Mouse (Mus musculus) lung, embryonic 15.5 days (tissue): ENCODE measurements around the gene Trim63. TPM values are rescaled to one million over a fixed set of nuclear protein-coding genes. Genes with fewer than 3 reads are reported as not detected.
"Not testable (repeated sequence)": the region's sequence is repeated elsewhere in the genome, so short reads cannot be mapped to it uniquely, and the experiment has no call there.

Experiments
- ATAC-seq: fragments of 200-750 bp; cut with Nextera tagmentation; 2 replicates; pipeline ENCODE4 v1.8.0; 2017; ENCODE audit warnings: moderate number of reproducible peaks, borderline replicate concordance; ENCODE audit not compliant: low FRiP score, low TSS enrichment; ENCODE audit errors: extremely low read depth
- H3K27ac ChIP-seq: fragments of 300-500 bp; sonication (generic); 2 replicates; pipeline ENCODE4 v1.5.1; 2015; ENCODE audit warnings: moderate library complexity, mild to moderate bottlenecking, inconsistent platforms
- H3K27me3 ChIP-seq: fragments of 300-500 bp; sonication (generic); 2 replicates; pipeline ENCODE4 v1.6.1; 2015; ENCODE audit warnings: inconsistent platforms
- H3K36me3 ChIP-seq: fragments of 300-500 bp; sonication (generic); 2 replicates; pipeline ENCODE4 v1.6.1; 2015; ENCODE audit warnings: inconsistent platforms
- H3K4me1 ChIP-seq: fragments of 300-500 bp; sonication (generic); 2 replicates; pipeline ENCODE4 v1.6.1; 2015; ENCODE audit warnings: inconsistent platforms
- H3K4me2 ChIP-seq: fragments of 300-500 bp; sonication (generic); 2 replicates; pipeline ENCODE4 v1.6.1; 2015; ENCODE audit warnings: inconsistent platforms, mild to moderate bottlenecking, moderate library complexity
- H3K4me3 ChIP-seq: fragments of 300-500 bp; sonication (generic); 2 replicates; pipeline ENCODE4 v1.5.1; 2015; ENCODE audit warnings: mild to moderate bottlenecking, inconsistent platforms
- H3K9ac ChIP-seq: fragments of 300-500 bp; sonication (generic); 2 replicates; pipeline ENCODE4 v1.6.1; 2015; ENCODE audit warnings: inconsistent platforms
- H3K9me3 ChIP-seq: fragments of 300-500 bp; sonication (generic); 2 replicates; pipeline ENCODE4 v1.6.1; 2016; ENCODE audit warnings: inconsistent platforms
- WGBS: fragments of 180-500 bp; shearing (Covaris S2); methylation state at CpG from one replicate; pipeline ENCODE4 v1.1.7; 2015; 5-methylcytosine and 5-hydroxymethylcytosine counted together
- polyA plus RNA-seq: library from polyadenylated mRNA; unstranded; fragments of >200 nt; fragmentation: Nextera tagmentation; extraction: Ambion mirVana; gene quantifications from 2 replicates; pipeline ENCODE4 v1.2.1, GENCODE M21; 2015

The Trim63 gene
- polyA plus RNA-seq, 1 experiment from 2014 or later = 4.3 TPM

DNA sequence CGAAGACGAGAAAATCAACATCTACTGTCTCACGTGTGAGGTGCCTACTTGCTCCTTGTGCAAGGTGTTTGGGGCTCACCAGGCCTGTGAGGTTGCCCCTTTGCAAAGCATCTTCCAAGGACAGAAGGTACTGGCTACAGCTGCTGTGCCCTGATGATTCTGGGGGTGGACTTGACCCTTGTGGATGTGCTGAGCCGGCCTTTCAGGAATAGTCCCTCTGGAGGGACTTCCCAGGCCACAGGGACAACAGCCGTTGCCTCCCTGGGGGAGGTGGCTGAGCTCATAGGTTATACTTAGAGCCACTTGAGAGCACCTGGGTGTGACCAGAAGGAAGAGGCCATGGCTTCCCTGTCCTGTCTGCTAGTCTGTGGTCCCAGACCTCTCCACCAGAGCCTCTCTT, 4.8 kb downstream of the Trim63 start:
- WGBS = 56% methylated on average over 5 of the region's 5 CpGs
- no peaks in the 10 kb centered on the region for H3K9me3 ChIP-seq
- H3K36me3 ChIP-seq = no peaks in the 10 kb centered on the region
- no peaks in the 10 kb centered on the region for H3K4me1 ChIP-seq
- no peak overlapping the region for H3K4me3 ChIP-seq
- H3K27me3 ChIP-seq = no peaks in the 10 kb centered on the region
- H3K27ac ChIP-seq = no peak overlapping the region
- ATAC-seq = no peak
- no peak overlapping the region for H3K9ac ChIP-seq
- no peak overlapping the region for H3K4me2 ChIP-seq

DNA sequence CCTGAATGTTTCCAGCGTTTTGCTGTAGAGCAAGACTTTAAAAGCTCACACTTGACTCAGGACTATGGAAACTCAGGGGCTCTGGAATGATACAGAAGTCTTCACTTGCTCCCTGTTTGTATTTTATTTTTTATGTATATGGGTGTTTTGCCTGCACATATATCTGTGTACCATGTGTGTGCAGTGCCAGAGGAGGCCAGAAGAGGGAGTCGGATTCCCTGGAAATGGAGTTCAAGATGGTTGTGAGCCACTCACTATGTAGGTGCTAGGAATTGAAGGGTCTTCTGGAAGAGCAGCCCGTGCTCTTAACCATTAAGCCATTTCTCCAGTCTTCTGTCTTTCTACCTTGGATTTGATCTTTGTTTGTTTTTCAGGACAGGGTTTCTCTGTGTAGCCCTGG, 6.6 kb downstream of the Trim63 start:
- no peaks in the 10 kb centered on the region for H3K27me3 ChIP-seq
- no peak overlapping the region for H3K27ac ChIP-seq
- ATAC-seq = no peak
- H3K4me3 ChIP-seq = no peak overlapping the region
- H3K4me2 ChIP-seq = no peak overlapping the region
- H3K4me1 ChIP-seq = no peaks in the 10 kb centered on the region
- H3K9me3 ChIP-seq = no peaks in the 10 kb centered on the region
- H3K9ac ChIP-seq = no peak overlapping the region
- WGBS = 62% methylated on average over 3 of the region's 3 CpGs
- H3K36me3 ChIP-seq = no peaks in the 10 kb centered on the region

DNA sequence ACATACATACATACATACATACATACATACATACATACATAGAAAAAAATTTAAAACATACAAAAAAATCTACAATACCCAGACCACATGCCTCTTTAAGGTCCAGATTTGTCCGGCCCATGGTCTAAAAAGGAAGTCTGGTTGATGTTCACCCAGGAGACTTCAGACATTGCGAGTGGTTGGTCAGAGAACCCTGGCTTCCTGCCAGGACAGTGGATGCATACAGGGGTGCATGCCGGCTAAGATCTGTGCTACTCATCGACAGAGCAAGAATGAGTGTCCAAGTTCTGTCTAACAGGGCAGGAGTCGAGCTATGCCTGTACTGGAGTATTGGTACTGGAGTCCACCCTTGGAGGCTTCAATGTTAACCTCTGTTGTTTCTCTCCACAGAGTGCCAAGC, 9.7 kb downstream of the Trim63 start:
- 35% methylated on average over 5 of the region's 5 CpGs for WGBS
- no peak overlapping the region for H3K9ac ChIP-seq
- no peak overlapping the region for H3K4me2 ChIP-seq
- peaks cover 8% of the 10 kb centered on the region; the same call in 1 of the 2 replicates for H3K4me1 ChIP-seq
- no peak overlapping the region for H3K4me3 ChIP-seq
- no peak for ATAC-seq
- H3K36me3 ChIP-seq = no peaks in the 10 kb centered on the region
- no peak overlapping the region for H3K27ac ChIP-seq
- H3K27me3 ChIP-seq = no peaks in the 10 kb centered on the region
- H3K9me3 ChIP-seq = no peaks in the 10 kb centered on the region

DNA sequence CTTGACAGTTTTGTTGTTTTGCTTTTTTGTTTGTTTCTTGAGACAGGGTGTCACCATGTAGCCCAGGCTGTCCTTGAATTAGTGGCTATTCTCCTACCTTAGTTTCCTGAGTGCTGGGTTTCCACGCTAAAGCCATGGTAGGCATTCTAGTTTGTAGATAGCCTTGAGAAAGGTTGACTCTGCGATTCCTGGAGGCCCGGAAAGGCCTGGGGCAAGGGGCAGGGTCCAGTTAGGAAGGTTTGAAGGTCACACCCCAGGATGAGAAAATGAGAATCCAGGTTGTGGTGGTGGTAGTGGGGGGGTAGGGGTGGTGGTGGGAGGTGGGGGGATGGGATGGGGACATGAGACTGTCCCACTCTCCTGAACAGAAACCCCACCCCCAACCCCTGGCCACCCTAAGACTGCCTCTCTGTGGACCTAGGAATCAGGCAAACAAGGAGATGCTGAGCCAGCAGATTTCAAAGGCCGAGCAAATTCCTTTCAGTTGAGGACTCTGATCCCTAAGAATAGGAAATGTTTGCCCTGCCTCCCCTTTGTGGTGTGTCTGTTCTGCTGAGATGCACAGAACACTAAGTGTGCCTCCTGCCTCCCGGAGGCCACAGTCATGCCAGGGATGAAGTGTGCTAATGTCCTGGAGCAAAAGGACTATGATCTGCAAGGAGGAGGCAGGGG, 12.1 kb downstream of the Trim63 start:
- no peak overlapping the region for H3K27ac ChIP-seq
- no peak overlapping the region for H3K4me2 ChIP-seq
- H3K4me3 ChIP-seq = no peak overlapping the region
- no peak overlapping the region for H3K9ac ChIP-seq
- H3K36me3 ChIP-seq = no peaks in the 10 kb centered on the region
- H3K27me3 ChIP-seq = no peaks in the 10 kb centered on the region
- 56% methylated on average over 5 of the region's 5 CpGs for WGBS
- peaks cover 8% of the 10 kb centered on the region; the same call in 1 of the 2 replicates for H3K4me1 ChIP-seq
- ATAC-seq = no peak
- no peaks in the 10 kb centered on the region for H3K9me3 ChIP-seq

DNA sequence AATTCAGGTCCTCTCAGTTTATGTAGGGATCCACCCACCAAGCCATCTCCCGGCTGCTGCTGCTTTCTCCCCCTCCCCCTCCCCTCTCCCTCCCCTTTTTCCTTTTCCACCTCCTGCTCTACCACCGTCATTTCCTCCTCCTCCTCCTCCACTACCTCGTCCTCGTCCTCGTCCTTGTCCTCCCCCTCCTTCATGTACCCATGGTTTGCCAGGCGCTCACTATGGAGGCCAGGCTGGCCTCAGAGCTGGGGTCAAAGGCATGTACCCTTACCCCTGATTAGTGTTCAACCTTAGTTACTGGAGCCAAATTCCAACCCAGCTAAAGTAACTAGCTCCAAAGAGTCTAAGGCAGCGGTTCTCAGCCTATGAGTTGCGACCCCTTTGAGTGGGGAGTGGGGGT, 13.2 kb downstream of the Trim63 start:
- H3K4me3 ChIP-seq = no peak overlapping the region
- WGBS = 45% methylated on average over 8 of the region's 8 CpGs
- H3K4me2 ChIP-seq = no peak overlapping the region
- no peak overlapping the region for H3K27ac ChIP-seq
- no peaks in the 10 kb centered on the region for H3K9me3 ChIP-seq
- H3K9ac ChIP-seq = no peak overlapping the region
- no peaks in the 10 kb centered on the region for H3K27me3 ChIP-seq
- peaks cover 8% of the 10 kb centered on the region; the same call in 1 of the 2 replicates for H3K4me1 ChIP-seq
- ATAC-seq = no peak
- no peaks in the 10 kb centered on the region for H3K36me3 ChIP-seq

DNA sequence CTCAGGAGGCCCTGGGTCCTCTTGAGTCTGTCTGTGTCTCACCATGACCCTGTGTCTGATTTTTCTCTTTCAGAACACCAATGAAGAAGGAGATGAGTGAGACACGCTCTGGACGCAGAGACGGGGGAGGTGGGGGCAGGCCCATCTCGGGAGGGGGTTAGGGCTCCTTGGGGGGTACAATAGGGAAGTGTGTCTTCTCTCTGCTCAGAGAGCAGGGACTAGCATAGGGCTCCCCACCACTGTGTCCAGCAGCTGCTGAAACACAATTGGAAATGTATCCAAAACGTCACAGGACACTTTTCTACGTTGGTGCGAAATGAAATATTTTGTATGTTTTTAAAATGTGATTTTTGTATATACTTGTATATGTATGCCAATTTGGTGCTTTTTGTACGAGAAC, 13.9 kb downstream of the Trim63 start:
- ATAC-seq = peak; percentile 60; the same call in 1 of the 2 replicates
- Histone ChIP-seq H3K27me3 (no peaks in the 10 kb centered on the region), H3K4me3 (no peak overlapping the region), H3K4me1 (peaks cover 8% of the 10 kb centered on the region; the same call in 1 of the 2 replicates), H3K36me3 (no peaks in the 10 kb centered on the region), H3K4me2 (no peak overlapping the region), H3K27ac (no peak overlapping the region), H3K9ac (no peak overlapping the region), H3K9me3 (no peaks in the 10 kb centered on the region)
- 51% methylated on average over 8 of the region's 8 CpGs for WGBS

DNA sequence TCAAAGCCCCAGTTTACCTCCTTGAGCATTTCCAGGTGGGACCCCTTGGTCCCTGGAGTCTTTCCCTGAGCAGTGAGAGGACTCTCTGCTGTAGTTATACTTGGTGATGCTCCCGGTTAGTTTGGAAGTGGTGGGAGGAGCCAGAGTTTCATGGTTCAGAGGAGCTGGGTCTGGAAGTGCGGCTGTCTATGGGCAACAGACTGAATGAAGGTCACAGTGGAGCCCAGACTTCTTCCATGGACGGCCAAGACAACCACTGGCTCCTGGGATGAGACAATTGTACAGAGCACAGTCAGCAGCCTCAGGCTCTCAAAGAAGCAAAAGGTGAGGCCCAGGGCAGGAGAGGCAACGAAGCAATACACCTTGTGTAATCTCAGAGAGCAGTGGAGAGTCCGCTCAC, 15.4 kb downstream of the Trim63 start:
- ATAC-seq = no peak
- no peak overlapping the region for H3K27ac ChIP-seq
- no peak overlapping the region for H3K9ac ChIP-seq
- 60% methylated on average over 5 of the region's 5 CpGs for WGBS
- H3K9me3 ChIP-seq = no peaks in the 10 kb centered on the region
- H3K4me3 ChIP-seq = no peak overlapping the region
- peaks cover 8% of the 10 kb centered on the region; the same call in 1 of the 2 replicates for H3K4me1 ChIP-seq
- H3K36me3 ChIP-seq = no peaks in the 10 kb centered on the region
- no peaks in the 10 kb centered on the region for H3K27me3 ChIP-seq
- no peak overlapping the region for H3K4me2 ChIP-seq

DNA sequence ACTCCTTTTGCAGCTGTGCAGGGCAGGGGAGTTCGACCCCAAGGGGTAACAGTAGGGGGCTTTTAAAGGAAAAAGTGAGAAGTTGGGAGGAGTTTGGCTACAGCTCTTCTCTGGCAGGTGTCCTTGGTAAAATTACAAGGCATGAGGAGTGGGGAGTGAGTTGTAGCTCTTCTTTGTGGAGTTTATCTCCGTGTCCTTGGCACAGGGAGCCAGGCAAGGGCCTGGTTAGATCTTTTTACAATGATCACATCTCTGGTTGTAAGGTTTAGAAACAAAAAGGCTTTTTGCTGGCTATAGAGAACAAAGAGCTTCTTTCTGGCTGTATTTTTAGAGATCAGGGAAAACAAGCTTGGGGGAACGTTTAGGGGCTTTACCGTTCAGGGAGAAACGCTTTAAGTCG, 26.3 kb downstream of the Trim63 start:
- ATAC-seq, H3K27ac ChIP-seq, H3K9ac ChIP-seq, H3K36me3 ChIP-seq, H3K4me2 ChIP-seq, H3K4me3 ChIP-seq, H3K9me3 ChIP-seq: not testable (repeated sequence)
- H3K27me3 ChIP-seq = peaks cover 50% of the 10 kb centered on the region
- peaks cover 15% of the 10 kb centered on the region for H3K4me1 ChIP-seq
- 72% methylated on average over 6 of the region's 6 CpGs for WGBS

DNA sequence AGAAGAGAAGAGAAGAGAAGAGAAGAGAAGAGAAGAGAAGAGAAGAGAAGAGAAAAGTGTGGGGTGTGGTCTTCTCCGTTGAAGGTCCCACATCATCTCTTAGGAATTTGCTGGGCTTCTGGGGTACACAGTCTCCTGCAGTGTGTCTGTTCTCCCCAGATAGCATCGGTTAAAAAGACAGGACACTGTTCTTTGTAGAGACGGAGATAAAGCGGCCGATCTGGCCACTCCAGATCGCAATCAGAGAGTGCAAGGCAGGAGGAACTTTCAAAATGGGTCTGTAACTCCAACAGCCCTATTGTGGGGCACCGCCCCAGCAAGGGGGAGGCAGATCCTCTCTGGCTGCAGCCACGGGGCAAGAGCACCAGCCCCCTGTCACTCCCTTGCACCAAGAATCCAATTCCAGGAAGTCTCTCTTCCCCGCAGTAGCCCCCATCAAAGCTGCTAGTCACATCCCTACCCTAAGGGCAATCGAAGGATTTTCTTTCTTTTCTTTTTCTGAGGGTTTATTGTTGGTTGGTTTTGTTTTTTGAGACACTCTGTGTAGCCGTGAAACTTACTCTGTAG, 27.4 kb downstream of the Trim63 start:
- H3K27me3 ChIP-seq = peaks cover 53% of the 10 kb centered on the region
- H3K9me3 ChIP-seq = no peaks in the 10 kb centered on the region
- no peak overlapping the region for H3K4me2 ChIP-seq
- 28% methylated on average over 11 of the region's 11 CpGs for WGBS
- H3K27ac ChIP-seq = no peak overlapping the region
- H3K4me1 ChIP-seq = peaks cover 15% of the 10 kb centered on the region
- no peaks in the 10 kb centered on the region for H3K36me3 ChIP-seq
- no peak overlapping the region for H3K4me3 ChIP-seq
- no peak for ATAC-seq
- H3K9ac ChIP-seq = no peak overlapping the region

DNA sequence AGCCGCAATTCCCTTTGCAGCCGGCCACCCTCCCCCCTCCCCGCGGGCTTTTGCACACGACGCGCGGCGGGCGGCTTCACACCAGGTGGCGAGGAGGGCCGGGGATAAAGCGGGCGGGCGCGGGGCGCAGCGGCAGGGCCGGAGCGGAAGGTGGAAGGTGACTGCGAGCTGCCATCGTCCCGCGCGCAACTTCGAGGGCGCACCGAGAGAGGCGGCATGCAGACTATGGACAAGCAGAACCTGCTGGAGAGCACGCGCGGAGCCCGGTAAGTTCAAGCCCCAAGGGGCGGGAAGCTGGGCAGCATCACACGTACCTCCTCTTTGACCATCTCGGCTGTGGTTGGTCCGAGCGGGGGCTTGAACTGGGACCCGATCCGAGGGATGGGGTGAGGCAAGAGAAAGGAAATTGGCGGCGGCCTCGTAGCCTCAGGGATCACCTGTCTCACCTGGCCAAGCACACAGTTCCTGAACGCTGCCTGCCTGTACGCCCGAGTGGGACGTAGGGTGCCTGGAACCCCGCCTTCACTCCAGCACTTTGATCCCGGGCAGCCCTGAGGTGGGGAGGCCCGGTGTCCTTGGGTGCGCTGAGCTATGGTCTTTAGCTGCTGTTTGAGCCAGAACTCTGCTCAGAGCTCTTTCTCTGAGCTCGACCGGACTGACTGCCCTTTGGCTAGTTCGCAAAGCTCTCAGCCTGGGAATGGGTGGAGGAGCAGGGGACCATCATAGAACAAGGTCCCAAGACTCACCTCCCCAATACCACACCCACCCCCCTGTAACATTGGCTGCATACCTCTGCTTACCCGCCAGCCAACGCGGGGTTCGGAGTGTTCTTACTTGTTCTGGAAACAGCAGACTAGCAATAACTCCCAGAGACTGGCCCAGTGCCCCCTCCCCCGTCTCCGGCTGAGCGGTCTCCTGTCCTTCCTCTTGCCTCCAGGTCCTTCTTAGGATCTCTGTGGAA, 28.4 kb downstream of the Trim63 start, which contains the start of gene Slc30a2:
TSS of gene Slc30a2 (plus strand) at position 111 of the 961 bp plus-strand sequence.
- no peak for ATAC-seq
- Histone ChIP-seq H3K9me3 (no peaks in the 10 kb centered on the region), H3K27ac (no peak within 1 kb of the TSS), H3K9ac (peak within 1 kb of the TSS; percentile 1; the same call in 1 of the 2 replicates), H3K27me3 (peaks cover 53% of the 10 kb centered on the region), H3K4me3 (peak within 1 kb of the TSS; percentile 32), H3K36me3 (no peaks in the 10 kb centered on the region), H3K4me2 (peak within 1 kb of the TSS; percentile 56), H3K4me1 (peaks cover 15% of the 10 kb centered on the region)
- 2% methylated on average over 61 of the region's 61 CpGs for WGBS

DNA sequence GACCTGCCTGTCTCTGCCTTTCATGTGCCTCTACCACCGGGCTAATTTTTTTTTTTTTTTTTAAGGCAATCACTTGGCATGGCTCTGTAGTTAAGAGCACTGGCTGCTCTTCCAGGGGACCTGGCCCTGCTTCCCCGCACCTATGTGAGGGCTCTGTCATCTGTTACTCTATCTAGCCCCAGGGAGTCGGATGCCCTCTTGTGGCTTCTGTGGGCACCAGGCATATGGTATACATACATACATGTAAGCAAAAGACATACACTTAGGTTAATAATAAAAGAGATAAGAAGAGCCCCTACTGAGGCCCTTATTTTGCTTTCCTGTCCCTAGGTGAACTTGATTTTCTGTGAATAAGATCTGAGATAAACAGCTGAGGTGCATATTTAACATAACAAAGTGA, 29.7 kb downstream of the Trim63 start:
- no peaks in the 10 kb centered on the region for H3K36me3 ChIP-seq
- ATAC-seq = no peak
- peaks cover 15% of the 10 kb centered on the region for H3K4me1 ChIP-seq
- no peak overlapping the region for H3K4me3 ChIP-seq
- no peak overlapping the region for H3K9ac ChIP-seq
- no peak overlapping the region for H3K27ac ChIP-seq
- H3K9me3 ChIP-seq = no peaks in the 10 kb centered on the region
- peaks cover 53% of the 10 kb centered on the region for H3K27me3 ChIP-seq
- no peak overlapping the region for H3K4me2 ChIP-seq
- WGBS = 35% methylated on average over 3 of the region's 3 CpGs

DNA sequence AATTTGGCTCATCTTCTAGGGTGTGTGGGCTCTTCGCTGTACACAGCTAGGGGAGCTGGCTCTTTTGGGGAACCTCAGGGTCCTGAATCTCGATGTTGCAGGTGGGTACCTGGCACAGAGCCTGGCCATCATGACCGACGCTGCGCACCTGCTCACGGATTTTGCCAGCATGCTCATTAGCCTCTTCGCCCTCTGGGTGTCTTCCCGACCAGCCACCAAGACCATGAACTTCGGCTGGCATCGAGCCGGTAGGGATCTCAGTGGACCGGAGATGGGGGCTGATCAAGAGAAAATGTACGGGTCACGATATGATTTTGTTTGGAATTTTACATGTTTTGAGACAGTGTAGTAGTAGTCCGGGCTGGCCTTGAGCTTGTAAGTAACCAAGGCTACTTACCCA, 30.9 kb downstream of the Trim63 start:
- no peak overlapping the region for H3K4me3 ChIP-seq
- no peaks in the 10 kb centered on the region for H3K36me3 ChIP-seq
- H3K27me3 ChIP-seq = peaks cover 49% of the 10 kb centered on the region
- H3K4me2 ChIP-seq = no peak overlapping the region
- 87% methylated on average over 15 of the region's 15 CpGs for WGBS
- no peak for ATAC-seq
- no peaks in the 10 kb centered on the region for H3K9me3 ChIP-seq
- H3K4me1 ChIP-seq = peaks cover 15% of the 10 kb centered on the region
- no peak overlapping the region for H3K9ac ChIP-seq
- no peak overlapping the region for H3K27ac ChIP-seq
